Mouse (Mus musculus) limb, embryonic 11.5 days (tissue): Measurements from ENCODE around the gene Gab3. TPM values are rescaled to one million over a fixed set of nuclear protein-coding genes. Genes with fewer than 3 reads are reported as not detected.

Source experiments
- polyA plus RNA-seq: library from polyadenylated mRNA; unstranded; fragments of >200 nt; fragmentation: Nextera tagmentation; extraction: Ambion mirVana; gene quantifications from 2 replicates; pipeline ENCODE4 v1.2.1, GENCODE M21; 2014

Gene Gab3
- polyA plus RNA-seq, 1 experiment from 2014 or later: 1.2 TPM

Other genes with a start within 250 kb of the Gab3 start
- not detected in 2 replicates for gene Gm5936, start 248.3 kb downstream of the Gab3 start, polyA plus RNA-seq
- gene Dkc1, start 10.4 kb upstream of the Gab3 start, polyA plus RNA-seq: 160 and 172 TPM in 2 replicates
- 28.7 and 30.5 TPM in 2 replicates for gene Mpp1, start 45.6 kb upstream of the Gab3 start, polyA plus RNA-seq
- gene Smim9, start 78.3 kb upstream of the Gab3 start, polyA plus RNA-seq: not detected in 2 replicates